Mouse (Mus musculus): ENCODE measurements around the gene Ttc1. TPM values are rescaled to one million over a fixed set of nuclear protein-coding genes. Genes with fewer than 3 reads are reported as not detected.

The Ttc1 gene
- 68.7 and 101 TPM in 2 replicates for total RNA-seq (2017)

DNA sequence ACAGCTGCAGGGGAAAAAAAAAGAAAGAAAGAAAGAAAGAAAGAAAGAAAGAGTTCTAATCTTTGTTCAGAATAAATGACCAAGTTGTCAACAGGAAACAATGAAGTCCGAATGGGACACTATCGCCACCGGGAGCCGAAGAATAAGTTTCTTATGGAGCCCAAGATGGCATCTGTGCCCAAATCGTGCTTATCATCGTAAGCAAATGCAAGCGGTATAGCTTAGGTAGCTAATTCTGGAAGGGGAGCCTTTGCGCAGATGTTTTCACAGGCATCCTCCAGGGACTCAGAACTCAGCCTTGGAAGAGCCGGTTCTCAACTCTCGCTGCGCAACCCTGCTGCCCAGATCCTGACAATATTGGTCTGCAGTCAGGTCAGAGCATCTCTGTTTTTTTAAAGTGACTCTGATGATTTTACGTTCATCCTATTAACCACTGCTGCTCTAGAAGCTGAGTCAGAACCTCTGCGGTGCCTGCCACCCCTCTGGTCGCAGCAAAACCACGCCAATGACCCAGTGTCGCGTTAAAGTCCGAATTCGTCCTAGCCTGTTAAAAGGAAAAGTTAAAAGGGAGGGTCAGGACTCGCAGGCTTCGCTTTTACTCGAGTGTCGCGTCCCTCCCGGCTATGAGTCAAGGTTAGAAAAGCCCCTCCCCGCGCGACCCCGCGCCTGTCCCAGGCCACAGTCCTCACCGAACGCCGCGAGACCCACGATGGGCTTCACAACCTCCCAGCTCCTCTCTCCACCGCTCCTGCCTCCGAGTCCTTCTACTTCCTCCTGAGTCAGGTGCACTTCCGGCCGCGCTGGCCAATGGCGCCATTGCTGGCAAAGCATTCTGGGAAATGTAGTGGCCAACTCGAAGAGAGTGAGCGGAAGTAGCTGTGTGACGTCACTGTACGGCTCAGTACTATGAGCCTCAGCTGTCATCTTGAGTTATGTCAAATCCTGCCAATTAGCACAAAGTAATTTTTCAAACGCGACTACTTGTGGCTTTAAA lies at the start of gene Ttc1:
Gene Ttc1, minus strand, starts transcription at position 776 of the 994 bp plus-strand sequence.
- ATAC-seq (replicated peaks in 1 of 2; ENCODE audit: insufficient read depth in 1 of 2, low FRiP score in 2 of 2, low TSS enrichment in 1 of 2, low read depth in 1 of 2, poor library complexity in 2 of 2, severe bottlenecking in 2 of 2): peak; percentile 98 to 100

DNA sequence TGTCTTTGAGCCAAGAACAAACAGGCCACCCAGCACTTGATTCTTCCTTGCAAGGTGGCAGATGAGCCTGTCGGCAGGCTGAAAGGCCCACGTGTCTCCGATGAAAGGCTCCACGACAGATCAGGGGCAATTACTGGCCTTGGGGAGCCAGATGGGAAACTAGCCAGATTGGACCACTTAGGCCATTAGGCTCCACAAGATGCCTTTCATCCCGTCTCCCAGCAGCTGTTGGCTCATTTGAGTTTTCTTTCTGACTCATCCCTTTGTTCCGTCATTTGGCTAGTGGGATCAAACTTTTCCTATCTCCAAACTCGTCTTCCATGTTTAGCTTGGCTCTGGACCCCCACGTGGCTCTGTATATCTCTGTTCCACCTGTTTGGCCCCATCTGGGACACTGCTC lies 48.2 kb upstream of the Ttc1 start:
- no peak for ATAC-seq (replicated peaks in 1 of 2; ENCODE audit: insufficient read depth in 1 of 2, low FRiP score in 2 of 2, low TSS enrichment in 1 of 2, low read depth in 1 of 2, poor library complexity in 2 of 2, severe bottlenecking in 2 of 2)

DNA sequence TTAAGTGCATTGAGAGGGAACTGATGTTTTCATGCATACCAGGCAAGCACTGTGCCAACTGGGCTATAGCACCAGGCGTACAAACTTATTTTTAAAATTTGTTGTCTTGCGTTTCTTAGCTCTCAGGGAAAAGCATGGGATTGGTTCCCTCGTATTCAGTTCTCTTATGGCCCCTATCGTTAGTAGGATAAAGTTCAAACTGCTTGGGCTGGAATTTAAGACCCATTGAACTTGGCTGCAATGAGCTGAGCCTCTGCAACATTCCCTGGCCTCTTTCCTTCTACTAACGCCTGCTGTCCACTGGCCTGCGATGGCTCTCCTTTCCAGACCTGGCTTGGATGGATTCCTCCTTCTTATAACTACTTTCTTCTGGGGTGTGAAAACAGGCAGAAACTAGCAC lies 42.6 kb upstream of the Ttc1 start:
- no peak for ATAC-seq (replicated peaks in 1 of 2; ENCODE audit: insufficient read depth in 1 of 2, low FRiP score in 2 of 2, low TSS enrichment in 1 of 2, low read depth in 1 of 2, poor library complexity in 2 of 2, severe bottlenecking in 2 of 2)

DNA sequence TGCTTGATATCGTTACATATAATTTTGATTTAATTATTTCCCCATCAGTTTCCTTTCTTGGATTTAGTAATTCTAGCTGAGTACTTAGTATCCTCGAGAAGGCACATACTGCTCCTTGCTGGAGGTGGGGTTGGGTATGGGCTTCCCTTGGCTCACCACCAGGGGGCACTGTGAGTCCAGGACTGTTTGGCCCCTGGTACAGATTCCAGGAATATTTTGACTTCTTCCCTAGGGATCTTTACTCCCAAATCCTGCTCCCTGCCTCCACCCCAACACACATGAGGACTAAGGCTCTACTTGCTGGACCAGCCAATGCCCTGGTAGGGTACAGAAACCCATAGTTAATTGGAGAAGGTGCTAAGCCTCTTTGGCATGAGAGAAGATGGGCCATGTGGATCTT lies 36.0 kb upstream of the Ttc1 start:
- ATAC-seq (replicated peaks in 1 of 2; ENCODE audit: insufficient read depth in 1 of 2, low FRiP score in 2 of 2, low TSS enrichment in 1 of 2, low read depth in 1 of 2, poor library complexity in 2 of 2, severe bottlenecking in 2 of 2): peak in 1 of 2 experiments; percentile 45; a peak in 2 of 4 replicates

DNA sequence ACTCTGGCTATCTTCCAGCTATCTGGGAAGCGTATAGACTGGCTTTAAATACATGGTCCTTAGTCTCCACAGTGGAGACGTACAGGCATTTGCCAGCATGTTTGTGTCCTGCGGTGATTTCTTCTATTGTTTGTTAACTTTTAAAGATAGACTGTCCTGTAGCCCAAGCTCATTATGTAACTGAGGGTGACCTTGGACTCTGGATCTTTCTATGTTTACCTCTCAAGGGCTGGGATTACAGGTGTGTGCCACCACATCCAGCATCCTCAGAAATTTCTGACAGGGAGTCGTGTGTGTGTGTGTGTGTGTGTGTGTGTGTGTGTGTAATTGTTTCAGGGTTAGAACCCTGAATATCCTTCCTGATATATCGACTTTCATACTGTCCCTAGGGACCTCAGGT lies 35.3 kb upstream of the Ttc1 start:
- no peak for ATAC-seq (replicated peaks in 1 of 2; ENCODE audit: insufficient read depth in 1 of 2, low FRiP score in 2 of 2, low TSS enrichment in 1 of 2, low read depth in 1 of 2, poor library complexity in 2 of 2, severe bottlenecking in 2 of 2)

DNA sequence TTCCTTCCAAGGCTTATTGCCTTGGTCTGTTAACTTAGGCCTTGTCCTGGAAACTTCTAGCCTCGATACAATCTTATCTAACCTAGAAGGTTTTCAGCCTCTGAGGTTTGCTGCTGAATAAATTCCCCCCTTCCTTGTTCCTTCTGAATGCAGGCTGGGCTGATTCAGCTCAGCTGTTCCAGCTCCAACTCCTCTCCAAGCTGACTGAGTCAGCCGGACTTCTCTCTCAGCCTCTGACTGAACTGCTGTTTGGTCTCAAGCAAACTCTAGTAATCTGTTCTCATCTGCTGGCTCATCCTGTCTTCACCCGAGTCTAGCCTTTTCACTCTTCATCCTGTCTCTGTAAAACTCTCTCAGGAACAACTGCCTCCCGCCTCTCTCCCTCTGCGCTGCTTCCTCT lies 31.7 kb upstream of the Ttc1 start:
- no peak for ATAC-seq (replicated peaks in 1 of 2; ENCODE audit: insufficient read depth in 1 of 2, low FRiP score in 2 of 2, low TSS enrichment in 1 of 2, low read depth in 1 of 2, poor library complexity in 2 of 2, severe bottlenecking in 2 of 2)

DNA sequence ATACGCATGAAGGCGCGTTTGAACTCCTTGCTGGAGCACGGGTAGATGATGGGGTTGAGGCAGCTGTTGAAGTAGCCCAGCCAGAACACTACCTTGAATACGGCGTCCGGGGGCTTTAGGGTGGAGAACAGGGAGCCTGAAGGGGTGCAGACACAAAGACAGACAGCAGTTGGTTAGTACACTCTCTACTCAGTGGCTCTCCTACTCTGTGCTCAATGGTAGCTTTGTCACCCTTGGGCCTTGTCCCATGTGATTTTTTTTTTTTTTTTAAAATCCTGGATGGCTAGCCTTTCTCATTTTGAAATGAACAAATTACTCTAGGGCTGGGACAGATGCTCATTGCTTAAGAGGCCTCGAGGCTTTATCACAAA lies 28.5 kb upstream of the Ttc1 start:
- no peak for ATAC-seq (replicated peaks in 1 of 2; ENCODE audit: insufficient read depth in 1 of 2, low FRiP score in 2 of 2, low TSS enrichment in 1 of 2, low read depth in 1 of 2, poor library complexity in 2 of 2, severe bottlenecking in 2 of 2)

DNA sequence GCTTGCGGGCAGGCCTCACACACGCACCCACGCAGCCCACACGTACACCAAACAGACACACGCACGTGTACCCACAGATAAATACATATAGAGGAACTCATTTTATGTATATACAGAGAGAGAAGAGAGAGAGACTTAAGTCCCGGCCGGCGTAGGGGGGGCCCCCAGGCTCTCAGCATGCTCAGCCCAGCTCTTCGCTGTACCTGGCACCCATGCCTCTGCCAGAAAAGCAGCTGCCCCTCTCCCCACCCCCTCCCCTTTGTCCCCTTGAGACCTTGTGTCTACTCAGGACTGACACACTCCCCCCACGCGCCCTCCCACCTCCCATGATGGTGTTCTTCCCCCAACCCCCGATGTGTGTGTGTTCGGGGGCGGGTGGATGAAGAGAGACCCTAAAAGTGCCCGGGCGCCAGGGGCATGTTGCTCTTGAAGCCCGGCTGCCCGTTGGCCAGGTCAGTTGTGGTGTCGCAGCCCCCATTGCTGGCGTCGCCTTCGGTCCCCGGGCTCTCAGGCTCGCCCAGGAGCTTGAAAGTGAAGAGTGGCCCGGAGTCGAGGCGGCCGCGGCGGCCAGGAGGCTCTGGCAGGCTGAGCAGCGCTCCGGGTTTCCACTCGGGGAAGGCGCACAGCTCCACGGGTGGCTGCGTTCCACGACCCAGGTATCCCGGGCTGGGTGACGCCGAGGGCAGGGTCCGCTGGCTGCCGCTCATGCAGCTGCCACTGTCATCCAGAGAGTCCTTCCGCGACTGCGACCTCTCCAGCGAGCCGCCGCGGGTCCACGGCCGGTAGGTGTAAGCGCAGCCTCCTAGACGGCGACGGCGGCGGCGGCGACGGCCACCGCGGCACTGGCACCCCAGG lies 27.9 kb upstream of the Ttc1 start:
- peak; percentile 54 to 71; a peak in 3 of 4 replicates for ATAC-seq (replicated peaks in 1 of 2; ENCODE audit: insufficient read depth in 1 of 2, low FRiP score in 2 of 2, low TSS enrichment in 1 of 2, low read depth in 1 of 2, poor library complexity in 2 of 2, severe bottlenecking in 2 of 2)

DNA sequence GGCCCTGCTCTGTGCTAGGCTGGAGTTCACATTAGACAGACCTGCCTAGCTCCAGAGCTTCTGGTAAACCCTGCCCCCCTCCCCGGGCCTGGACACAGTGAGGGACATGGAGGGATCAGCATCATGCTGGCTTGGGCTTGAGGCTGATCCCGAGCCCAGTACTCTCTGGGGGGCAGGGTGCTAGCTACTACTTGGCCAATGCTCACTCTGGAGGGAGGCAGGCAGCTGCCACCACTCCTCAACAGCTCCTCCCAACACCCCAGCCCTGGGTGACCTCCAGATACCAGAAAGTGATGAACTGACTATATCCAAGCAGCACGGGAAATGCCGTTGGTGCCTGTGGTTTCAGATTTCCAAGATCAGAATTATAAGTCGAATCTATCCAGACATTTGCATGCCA lies 25.9 kb upstream of the Ttc1 start:
- ATAC-seq (replicated peaks in 1 of 2; ENCODE audit: insufficient read depth in 1 of 2, low FRiP score in 2 of 2, low TSS enrichment in 1 of 2, low read depth in 1 of 2, poor library complexity in 2 of 2, severe bottlenecking in 2 of 2): no peak

DNA sequence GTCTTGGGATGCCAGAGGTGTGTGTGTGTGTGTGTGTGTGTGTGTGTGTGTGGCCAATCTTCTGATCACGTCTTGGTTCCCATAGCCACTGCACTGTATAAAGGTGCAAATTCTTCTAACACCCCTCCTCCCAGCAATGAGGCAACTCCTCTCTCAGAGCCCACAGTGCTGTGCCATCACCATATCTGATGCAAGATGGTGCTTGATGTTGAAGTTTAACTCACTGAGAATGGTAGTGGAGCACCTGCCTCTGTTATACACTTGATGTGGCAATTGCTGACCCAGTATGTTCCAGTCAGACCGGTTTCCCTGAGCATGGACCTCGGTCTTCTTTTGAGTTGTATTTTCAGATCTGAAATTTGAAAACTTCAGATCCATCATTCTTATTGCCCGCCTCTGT lies 22.3 kb upstream of the Ttc1 start:
- no peak for ATAC-seq (replicated peaks in 1 of 2; ENCODE audit: insufficient read depth in 1 of 2, low FRiP score in 2 of 2, low TSS enrichment in 1 of 2, low read depth in 1 of 2, poor library complexity in 2 of 2, severe bottlenecking in 2 of 2)

DNA sequence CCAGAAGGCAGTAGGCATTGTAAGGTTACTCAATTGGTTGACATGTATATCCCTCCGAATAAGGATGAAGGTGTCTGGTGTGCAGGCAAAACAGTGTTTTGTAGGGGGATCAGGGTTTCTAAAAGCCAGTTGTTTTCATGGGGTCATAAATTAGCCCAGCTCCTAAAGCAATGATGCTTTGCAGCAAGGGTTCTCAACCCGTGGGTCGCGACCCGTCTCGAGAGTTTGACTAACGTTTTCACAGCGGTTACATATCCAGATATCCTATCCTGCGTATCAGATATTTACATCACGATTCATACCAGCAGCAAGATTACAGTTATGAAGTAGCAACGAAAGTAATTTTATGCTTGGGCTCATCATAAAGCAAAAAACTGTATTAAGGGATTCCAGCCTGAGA lies 19.9 kb upstream of the Ttc1 start:
- ATAC-seq (replicated peaks in 1 of 2; ENCODE audit: insufficient read depth in 1 of 2, low FRiP score in 2 of 2, low TSS enrichment in 1 of 2, low read depth in 1 of 2, poor library complexity in 2 of 2, severe bottlenecking in 2 of 2): no peak

DNA sequence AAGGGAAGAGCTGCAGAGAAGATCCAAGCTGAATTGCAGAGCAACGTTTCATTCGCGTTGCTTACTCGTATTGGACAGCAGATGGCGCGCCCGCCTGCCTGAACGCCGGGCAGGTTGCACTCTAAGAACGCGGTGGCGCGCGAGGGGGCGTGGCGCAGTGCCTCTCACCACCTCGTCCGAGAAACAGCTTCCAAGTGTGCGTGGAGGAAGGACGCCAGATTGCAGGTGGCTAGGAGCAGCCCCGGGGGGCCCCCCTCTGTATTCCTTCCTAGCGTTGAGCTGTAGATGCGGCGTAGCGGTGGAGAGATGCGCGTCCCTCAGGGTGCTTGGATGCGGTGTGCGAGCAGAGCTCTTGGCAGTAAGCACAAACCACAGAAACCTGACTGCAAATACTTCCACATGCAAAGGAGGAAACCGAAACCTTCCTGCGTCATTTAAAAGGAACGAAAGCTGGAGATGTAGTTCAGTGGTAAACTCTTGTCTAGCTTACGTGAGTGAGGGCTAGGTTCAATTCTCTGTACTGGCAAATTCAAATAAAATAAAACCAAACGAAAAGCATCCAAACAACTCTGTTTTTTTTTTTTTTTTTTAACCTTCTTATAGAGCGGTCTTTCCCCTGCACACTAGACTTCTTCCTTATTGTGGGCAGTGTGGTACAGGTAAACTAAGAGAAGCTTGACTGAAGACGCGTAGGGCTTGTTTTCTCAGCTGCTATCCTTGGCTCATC lies 19.3 kb upstream of the Ttc1 start:
- ATAC-seq (replicated peaks in 1 of 2; ENCODE audit: insufficient read depth in 1 of 2, low FRiP score in 2 of 2, low TSS enrichment in 1 of 2, low read depth in 1 of 2, poor library complexity in 2 of 2, severe bottlenecking in 2 of 2): peak; percentile 92 to 95

DNA sequence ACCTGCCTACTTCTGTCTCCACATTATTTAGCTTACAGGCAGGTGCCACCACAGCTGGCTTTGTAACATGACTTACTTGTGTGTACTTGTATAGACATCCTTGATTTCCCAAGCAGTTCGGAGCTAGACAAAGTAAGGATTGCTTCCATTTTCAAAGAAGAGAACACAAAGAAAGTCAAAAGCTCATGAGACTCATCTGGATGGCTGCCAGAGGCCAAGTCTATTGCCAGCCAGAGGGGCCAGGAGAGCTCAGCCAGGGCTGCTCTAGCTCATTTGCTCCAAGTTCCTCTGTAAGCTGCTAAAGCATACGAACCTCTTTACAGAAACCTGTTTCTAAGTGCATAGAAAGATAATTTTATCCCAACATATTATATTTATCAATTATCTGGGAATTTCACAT lies 10.6 kb upstream of the Ttc1 start:
- no peak for ATAC-seq (replicated peaks in 1 of 2; ENCODE audit: insufficient read depth in 1 of 2, low FRiP score in 2 of 2, low TSS enrichment in 1 of 2, low read depth in 1 of 2, poor library complexity in 2 of 2, severe bottlenecking in 2 of 2)

DNA sequence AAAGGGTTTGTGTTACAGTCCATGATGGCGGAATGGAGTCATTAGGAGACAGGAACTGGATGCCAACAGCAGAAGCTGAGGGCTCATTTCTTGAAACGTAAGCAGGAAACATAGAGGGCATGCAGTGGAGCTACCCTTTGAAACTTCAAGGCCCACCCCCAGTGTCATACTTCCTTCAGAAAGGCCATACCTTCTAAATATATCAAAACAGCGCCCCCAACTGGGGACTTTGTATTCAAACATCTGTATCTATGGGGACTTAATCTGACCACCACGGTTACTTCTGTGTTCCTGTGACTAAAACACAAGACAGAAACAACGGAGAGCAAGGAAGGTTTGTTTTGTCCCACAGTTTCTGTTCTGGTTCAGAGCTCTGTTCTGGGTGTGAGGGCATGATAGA lies 7.6 kb upstream of the Ttc1 start:
- peak in 1 of 2 experiments; percentile 17; a peak in 1 of 4 replicates for ATAC-seq (replicated peaks in 1 of 2; ENCODE audit: insufficient read depth in 1 of 2, low FRiP score in 2 of 2, low TSS enrichment in 1 of 2, low read depth in 1 of 2, poor library complexity in 2 of 2, severe bottlenecking in 2 of 2)

DNA sequence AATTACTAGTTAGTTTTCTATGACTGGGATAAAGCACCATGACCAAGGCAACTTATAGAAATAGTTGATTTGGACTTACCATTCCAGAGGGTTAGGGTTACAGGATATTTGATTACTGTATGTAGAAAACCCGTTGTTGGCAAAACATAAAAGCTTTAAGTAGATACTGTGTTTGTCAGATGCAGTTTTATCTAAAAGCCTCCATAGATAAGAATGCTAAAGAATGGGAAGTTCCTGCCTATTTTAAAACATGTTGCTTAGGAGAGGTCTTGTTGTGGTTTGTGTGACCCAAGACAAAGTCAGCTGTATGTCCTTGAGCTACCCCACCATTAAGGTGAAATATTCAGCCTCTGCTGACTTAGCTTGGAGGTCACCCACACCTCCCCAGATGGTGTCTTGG lies 6.8 kb upstream of the Ttc1 start:
- no peak for ATAC-seq (replicated peaks in 1 of 2; ENCODE audit: insufficient read depth in 1 of 2, low FRiP score in 2 of 2, low TSS enrichment in 1 of 2, low read depth in 1 of 2, poor library complexity in 2 of 2, severe bottlenecking in 2 of 2)

DNA sequence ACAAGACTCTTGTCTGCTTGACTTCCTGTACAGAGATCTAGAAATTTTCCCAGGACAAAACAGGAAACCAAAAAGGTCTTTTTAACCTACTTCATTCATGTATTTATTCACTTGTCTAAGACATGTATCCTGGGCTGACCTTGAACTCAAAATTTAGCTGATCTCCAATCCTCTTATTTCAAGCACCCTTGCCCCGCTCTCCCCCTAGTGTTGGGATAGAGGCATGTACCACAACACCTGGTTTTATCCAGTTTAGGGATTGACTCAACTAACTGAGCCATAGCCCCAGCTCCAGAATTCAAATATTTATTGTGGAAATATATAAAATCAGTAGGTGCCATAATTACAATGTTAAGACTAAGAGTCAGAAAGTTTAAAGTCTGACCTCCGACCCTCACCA lies 3.7 kb upstream of the Ttc1 start:
- ATAC-seq (replicated peaks in 1 of 2; ENCODE audit: insufficient read depth in 1 of 2, low FRiP score in 2 of 2, low TSS enrichment in 1 of 2, low read depth in 1 of 2, poor library complexity in 2 of 2, severe bottlenecking in 2 of 2): no peak

DNA sequence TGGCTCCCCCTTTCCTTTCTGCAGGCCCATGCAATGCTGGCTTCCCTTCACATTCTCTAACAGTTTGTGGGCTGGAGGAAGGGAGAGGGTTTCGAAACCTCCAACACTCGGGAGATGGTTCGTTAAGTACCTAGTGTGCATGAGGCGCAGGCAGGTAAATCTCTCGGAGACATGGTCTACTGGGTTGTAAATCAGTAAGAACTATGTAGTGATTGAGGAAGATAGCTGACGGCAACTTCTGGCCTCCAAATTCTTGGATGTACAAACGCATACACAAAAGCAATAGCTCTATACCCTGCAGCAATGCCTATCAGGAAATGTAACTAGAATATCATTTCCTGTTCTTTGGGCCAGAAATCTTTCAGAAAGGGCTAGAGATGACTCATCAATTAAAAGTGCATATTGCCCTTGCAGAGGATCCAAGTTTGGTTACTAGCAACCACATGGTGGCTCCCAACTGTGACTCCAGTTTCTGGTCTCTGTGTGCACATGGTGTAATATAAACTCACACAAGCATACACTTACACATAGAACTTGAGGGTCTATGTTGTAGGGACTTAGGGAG lies 19.0 kb downstream of the Ttc1 start:
- ATAC-seq (replicated peaks in 1 of 2; ENCODE audit: insufficient read depth in 1 of 2, low FRiP score in 2 of 2, low TSS enrichment in 1 of 2, low read depth in 1 of 2, poor library complexity in 2 of 2, severe bottlenecking in 2 of 2): peak; percentile 55 to 63
